Mouse (Mus musculus): Measurements from ENCODE around the gene Tma7.

DNA sequence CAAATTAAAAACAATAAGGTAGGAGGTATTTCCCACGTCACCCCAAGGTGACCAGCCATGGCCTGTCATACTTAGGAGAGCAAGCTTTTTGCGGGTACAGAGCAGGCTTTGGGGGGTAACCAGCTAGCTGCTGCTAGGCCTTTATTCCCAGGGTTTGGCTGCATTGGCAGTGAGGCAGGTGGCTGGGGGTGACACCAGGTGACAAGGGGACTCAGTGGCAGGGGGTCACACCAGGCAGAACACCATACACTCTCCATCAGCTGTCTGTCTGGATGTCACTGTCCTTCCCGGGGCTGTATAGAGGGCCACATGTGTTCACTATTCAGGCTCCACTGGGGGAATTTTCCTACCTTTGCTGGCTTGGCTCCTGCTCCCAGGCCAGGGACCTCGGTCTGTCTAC, 25.5 kb downstream of the Tma7 start:
- TF ChIP-seq CTCF (conservative IDR thresholded peaks at IDR 0.05; ENCODE audit: insufficient read depth, insufficient read length, low read depth, low read length) (no peak), POLR2A (IDR thresholded peaks at IDR 0.05; ENCODE audit: low read depth, low read length) (no peak)
